Mouse (Mus musculus) small intestine, adult 2 months (tissue): Measurements from ENCODE around the gene Iqcd. TPM values are rescaled to one million over a fixed set of nuclear protein-coding genes. Genes with fewer than 3 reads are reported as not detected.
A peak's percentile ranks its signal among the peaks of the same experiment; 100 is the strongest.

Experiments
- H3K27ac ChIP-seq: fragments of 200-500 bp; 2 replicates; pipeline ENCODE4 v1.5.1; 2012; ENCODE audit warnings: low read depth, low read length, control low read depth, inconsistent platforms; ENCODE audit not compliant: insufficient read depth
- H3K27me3 ChIP-seq: fragments of 200-500 bp; 2 replicates; pipeline ENCODE4 v1.6.1; 2012; ENCODE audit warnings: mild to moderate bottlenecking, moderate library complexity, low read length, inconsistent platforms; ENCODE audit not compliant: control insufficient read depth, insufficient read depth
- H3K36me3 ChIP-seq: fragments of 200-500 bp; 2 replicates; pipeline ENCODE4 v1.6.1; 2012; ENCODE audit warnings: mild to moderate bottlenecking, low read length, control low read depth, inconsistent platforms; ENCODE audit not compliant: control insufficient read depth, insufficient read depth
- H3K4me1 ChIP-seq: fragments of 200-500 bp; 2 replicates; pipeline ENCODE4 v1.6.1; 2012; ENCODE audit warnings: low read length, inconsistent platforms, mixed read lengths; ENCODE audit not compliant: control insufficient read depth, insufficient read depth, insufficient read length
- H3K4me3 ChIP-seq: fragments of 200-500 bp; 2 replicates; pipeline ENCODE4 v1.5.1; 2012; ENCODE audit warnings: low read depth, mild to moderate bottlenecking, control low read depth, inconsistent platforms, low read length, moderate library complexity
- CTCF ChIP-seq: fragments of 200-500 bp; IDR thresholded peaks from 2 replicates; pipeline ENCODE4 v1.5.1; 2012; ENCODE audit warnings: low read depth, mild to moderate bottlenecking, control low read depth, inconsistent platforms, low read length, moderate library complexity, mixed read lengths; ENCODE audit not compliant: insufficient replicate concordance, insufficient read length; ENCODE audit errors: extremely low read depth
- POLR2A ChIP-seq: fragments of 200-500 bp; IDR thresholded peaks from 2 replicates; pipeline ENCODE4 v1.6.1; 2012; ENCODE audit warnings: low read depth, mild to moderate bottlenecking, control low read depth, inconsistent platforms, low read length, moderate library complexity
- WGBS: fragments of 180-500 bp; shearing (Covaris S2); methylation state at CpG from one replicate; pipeline ENCODE4 v1.1.7; 2018; 5-methylcytosine and 5-hydroxymethylcytosine counted together
- polyA plus RNA-seq: library from polyadenylated mRNA; depleted of rRNA; stranded (reverse); fragments of >200 nt; gene quantifications from 2 replicates; pipeline ENCODE4 v1.2.3, GENCODE M21; 2012

Iqcd gene
- polyA plus RNA-seq, 1 experiment = 0.25 TPM

DNA sequence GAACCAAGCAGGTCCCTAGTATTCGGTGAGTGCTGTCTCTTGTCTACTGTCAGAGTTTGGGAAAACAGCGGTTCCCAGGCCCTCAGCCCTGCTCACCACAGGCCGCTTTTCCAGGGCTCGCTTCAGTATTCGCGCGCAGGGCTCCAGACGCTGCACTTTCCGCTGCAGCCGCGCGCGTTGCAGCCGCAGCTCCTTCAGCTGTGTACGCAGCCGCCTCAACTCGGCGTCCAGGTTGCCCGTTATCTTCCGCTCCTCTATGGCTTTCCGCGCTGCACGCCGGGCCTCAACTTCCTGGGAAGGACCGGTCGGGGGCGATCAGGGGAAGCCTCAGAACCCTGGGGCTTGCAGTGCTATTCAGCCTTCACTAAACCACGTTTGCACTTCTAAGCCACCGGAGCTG lies 42.3 kb downstream of the Iqcd start:
- H3K4me3 ChIP-seq = no peak overlapping the region
- H3K36me3 ChIP-seq = peaks cover 17% of the 10 kb centered on the region
- 11% methylated on average over 29 of the region's 29 CpGs for WGBS
- H3K27ac ChIP-seq = no peak overlapping the region
- H3K4me1 ChIP-seq = peaks cover 4% of the 10 kb centered on the region
- peaks cover 5% of the 10 kb centered on the region for H3K27me3 ChIP-seq
- TF ChIP-seq CTCF = no peak
- no peak for TF ChIP-seq POLR2A

GRCm38 (mm10) chr5:120631892-120632291 lies 43.1 kb downstream of the Iqcd start:
- Histone ChIP-seq H3K4me3 (no peak overlapping the region), H3K27ac (no peak overlapping the region), H3K4me1 (peaks cover 4% of the 10 kb centered on the region), H3K27me3 (peaks cover 5% of the 10 kb centered on the region), H3K36me3 (peaks cover 9% of the 10 kb centered on the region)
- 97% methylated on average over 5 of the region's 5 CpGs for WGBS
- no peak for TF ChIP-seq POLR2A
- TF ChIP-seq CTCF = peak; percentile 23; the same call in 1 of the 2 replicates

- TF ChIP-seq POLR2A (no peak), CTCF (no peak)
- Histone ChIP-seq H3K4me1 (no peaks in the 10 kb centered on the region; the same call in 1 of the 2 replicates), H3K27ac (no peak within 1 kb of the TSS), H3K27me3 (peaks cover 5% of the 10 kb centered on the region), H3K36me3 (no peaks in the 10 kb centered on the region), H3K4me3 (no peak within 1 kb of the TSS)
- 19% methylated on average over 9 of the region's 9 CpGs for WGBS
These were observed 45.3 kb downstream of the Iqcd start, which contains the start of gene Cfap73 for GRCm38 (mm10) chr5:120634131-120634530. TSS of gene Cfap73 (minus strand) at chr5:120634235.

GRCm38 (mm10) chr5:120634860-120635259 lies 46.0 kb downstream of the Iqcd start:
- Histone ChIP-seq H3K27me3 (peaks cover 5% of the 10 kb centered on the region), H3K4me3 (no peak overlapping the region), H3K36me3 (no peaks in the 10 kb centered on the region), H3K4me1 (no peaks in the 10 kb centered on the region; the same call in 1 of the 2 replicates), H3K27ac (no peak overlapping the region)
- 43% methylated on average over 5 of the region's 5 CpGs for WGBS
- no peak for TF ChIP-seq POLR2A
- TF ChIP-seq CTCF = no peak

DNA sequence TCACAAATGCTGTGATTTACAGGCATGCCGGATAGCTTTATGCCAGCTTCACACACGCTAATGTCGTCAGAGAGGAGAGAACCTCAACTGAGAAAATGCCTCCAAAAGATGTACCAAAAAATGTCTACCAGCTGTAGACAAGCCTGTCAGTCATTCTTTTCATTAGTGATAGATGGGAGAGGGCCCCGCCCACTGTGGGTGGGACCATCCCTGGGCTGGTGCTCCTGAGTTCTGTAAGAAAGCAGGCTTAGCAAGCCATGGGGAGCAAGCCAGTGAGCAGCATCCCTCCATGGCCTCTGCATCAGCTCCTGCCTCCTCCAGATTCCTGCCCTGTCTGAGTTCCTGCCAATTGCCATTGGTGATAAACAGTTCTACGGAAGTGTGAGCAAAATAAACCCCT lies 46.8 kb downstream of the Iqcd start:
- no peaks in the 10 kb centered on the region; the same call in 1 of the 2 replicates for H3K4me1 ChIP-seq
- WGBS = 77% methylated on average over 5 of the region's 5 CpGs
- TF ChIP-seq POLR2A = no peak
- no peak for TF ChIP-seq CTCF

GRCm38 (mm10) chr5:120640094-120640493 lies 51.3 kb downstream of the Iqcd start:
- TF ChIP-seq POLR2A (no peak), CTCF (no peak)
- 89% methylated on average over 7 of the region's 7 CpGs for WGBS
- no peak overlapping the region for H3K4me3 ChIP-seq
- no peaks in the 10 kb centered on the region for H3K36me3 ChIP-seq
- peaks cover 5% of the 10 kb centered on the region; the same call in 1 of the 2 replicates for H3K4me1 ChIP-seq
- H3K27ac ChIP-seq = no peak overlapping the region
- H3K27me3 ChIP-seq = no peaks in the 10 kb centered on the region

More for the DNA sequence above, 46.8 kb downstream of the Iqcd start:
- Histone ChIP-seq H3K36me3 (no peaks in the 10 kb centered on the region), H3K27me3 (peaks cover 5% of the 10 kb centered on the region), H3K4me3 (no peak overlapping the region), H3K27ac (no peak overlapping the region)

DNA sequence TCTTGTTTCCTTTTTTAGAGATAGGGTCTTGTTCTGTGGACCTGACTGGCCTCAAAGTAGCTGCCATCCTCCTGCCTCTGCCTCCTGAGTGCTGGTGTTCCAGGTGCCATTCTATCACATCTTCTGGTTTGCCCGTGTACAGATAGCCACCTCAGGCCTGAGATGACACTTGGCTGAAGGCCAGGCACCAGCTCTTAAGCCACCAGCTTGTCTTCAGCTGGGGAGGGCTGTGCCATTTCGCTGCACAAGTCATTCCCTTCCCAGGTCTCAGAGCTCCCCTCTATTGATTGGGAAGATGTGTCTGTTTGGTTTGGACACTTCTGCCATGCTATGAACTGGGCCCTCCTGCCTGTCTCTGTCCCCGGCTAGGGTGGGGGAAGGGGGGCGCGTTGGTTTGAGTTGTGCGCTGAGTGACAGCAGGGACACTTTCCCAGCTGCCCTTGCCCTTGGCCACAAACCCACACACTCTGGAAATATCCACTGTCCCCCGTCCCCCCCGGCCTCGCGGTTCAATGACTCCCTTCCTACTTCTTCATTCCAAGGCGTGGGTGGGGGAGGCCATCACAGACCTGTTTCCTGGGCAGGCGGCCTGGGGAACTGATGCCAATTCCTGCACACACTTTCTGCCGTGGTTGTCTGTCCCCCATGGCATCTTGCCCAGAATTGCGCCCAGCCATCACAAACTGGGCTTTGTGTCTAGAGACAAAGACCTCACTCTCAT lies 54.7 kb downstream of the Iqcd start:
- no peaks in the 10 kb centered on the region for H3K36me3 ChIP-seq
- peaks cover under 1% of the 10 kb centered on the region; the same call in 1 of the 2 replicates for H3K27me3 ChIP-seq
- H3K27ac ChIP-seq = no peak overlapping the region
- TF ChIP-seq CTCF (no peak), POLR2A (no peak)
- WGBS = 33% methylated on average over 14 of the region's 14 CpGs
- H3K4me3 ChIP-seq = no peak overlapping the region
- H3K4me1 ChIP-seq = peaks cover 6% of the 10 kb centered on the region

DNA sequence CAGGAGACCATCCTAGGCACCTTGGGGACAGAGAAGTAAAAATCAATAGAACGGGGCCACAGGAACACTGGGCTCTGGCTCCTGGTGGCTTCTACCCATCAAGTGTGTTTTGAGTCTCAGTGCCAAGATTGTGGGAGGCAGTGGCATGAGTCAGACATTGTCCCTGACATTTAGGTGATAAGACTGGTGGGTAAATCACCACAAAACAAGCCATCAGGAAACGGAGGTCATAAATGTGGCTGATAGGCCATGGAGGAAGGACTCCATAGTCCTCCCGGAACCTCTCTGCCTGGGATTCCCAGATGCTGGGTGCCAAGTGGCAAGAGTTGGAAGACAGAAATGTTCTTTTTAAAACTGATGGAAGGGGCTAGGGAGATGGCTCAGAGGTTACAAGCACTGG lies 55.4 kb downstream of the Iqcd start:
- Histone ChIP-seq H3K27ac (no peak overlapping the region), H3K36me3 (no peaks in the 10 kb centered on the region), H3K4me1 (peaks cover 12% of the 10 kb centered on the region), H3K4me3 (no peak overlapping the region), H3K27me3 (peaks cover 7% of the 10 kb centered on the region; the same call in 1 of the 2 replicates)
- WGBS = 13% methylated on average over 3 of the region's 3 CpGs
- TF ChIP-seq CTCF (no peak), POLR2A (no peak)
